Mouse (Mus musculus) gastrocnemius, postnatal 4 days (tissue): Measurements from ENCODE around the gene Rab40b. TPM values are rescaled to one million over a fixed set of nuclear protein-coding genes. Genes with fewer than 3 reads are reported as not detected.

Experiments used
- microRNA-seq: library from miRNA; unstranded; fragments of <30 nt; microRNA quantifications from one replicate; pipeline ENCODE4 v1.2.0, GENCODE M21; 2021
- total RNA-seq, 2 experiments: library from RNA; stranded (reverse); gene quantifications; 2 replicates each; pipeline ENCODE4 v1.2.3; 2021

Rab40b gene
- total RNA-seq, 2 experiments from 2014 or later = 52.7 to 53.0 TPM

Small RNAs within 50 kb of the gene (microRNA-seq; reads per million reads assigned to microRNA genes)
- not detected for gene Mir7236

Other genes with a start within 250 kb of the Rab40b start
- gene Tex19.1, start 242.1 kb downstream of the Rab40b start, total RNA-seq = under 1 TPM in 1 of 2 experiments, not detected in 1; 0.15 TPM
- 1 to 10 TPM; 3.6 to 5.1 TPM for gene Uts2r, start 228.0 kb downstream of the Rab40b start, total RNA-seq
- gene Hexdc, start 183.8 kb downstream of the Rab40b start, total RNA-seq = 10 to 100 TPM; 14.4 to 14.8 TPM
- gene Ogfod3, start 183.5 kb downstream of the Rab40b start, total RNA-seq = 10 to 100 TPM; 14.6 to 14.7 TPM
- 10 to 100 TPM; 14.2 to 15.5 TPM for gene Cybc1, start 158.9 kb downstream of the Rab40b start, total RNA-seq
- gene Narf, start 151.0 kb downstream of the Rab40b start, total RNA-seq = 10 to 100 TPM; 36.7 to 38.8 TPM
- gene Foxk2, start 128.3 kb downstream of the Rab40b start, total RNA-seq = 10 to 100 TPM; 36.4 to 37.5 TPM
- 10 to 100 TPM; 60.8 to 61.9 TPM for gene Wdr45b, start 33.8 kb downstream of the Rab40b start, total RNA-seq
- 10 to 100 TPM; 12.9 to 13.1 TPM for gene Fn3krp, start 33.1 kb upstream of the Rab40b start, total RNA-seq
- gene Fn3k, start 46.7 kb upstream of the Rab40b start, total RNA-seq = 1 to 10 TPM; 8.0 to 8.4 TPM
- 10 to 100 TPM; 25.7 to 28.3 TPM for gene Tbcd, start 63.7 kb upstream of the Rab40b start, total RNA-seq
- under 1 TPM in 1 of 2 experiments, not detected in 1; 0.16 TPM for gene Zfp750, start 131.1 kb upstream of the Rab40b start, total RNA-seq